Mouse (Mus musculus) myocyte (in vitro differentiated cells): ENCODE measurements around the gene Foxr1.

Experiments used
- E2F4 ChIP-seq: IDR thresholded peaks from one replicate; pipeline ENCODE4 v1.6.1; 2011; ENCODE audit warnings: mild to moderate bottlenecking, control low read depth, moderate library complexity; ENCODE audit not compliant: insufficient read depth
- MAX ChIP-seq: IDR thresholded peaks from one replicate; pipeline ENCODE4 v1.6.1; 2011; ENCODE audit warnings: low read depth, mild to moderate bottlenecking, control low read depth
- POLR2A ChIP-seq: IDR thresholded peaks from one replicate; pipeline ENCODE4 v1.6.1; 2011; ENCODE audit warnings: low read depth, mild to moderate bottlenecking, control low read depth, moderate library complexity; ENCODE audit not compliant: insufficient read length
- SRF ChIP-seq: IDR thresholded peaks from one replicate; pipeline ENCODE4 v1.6.1; 2011; ENCODE audit warnings: low read depth; ENCODE audit not compliant: control insufficient read depth, insufficient read length
- TCF12 ChIP-seq: IDR thresholded peaks from one replicate; pipeline ENCODE4 v1.6.1; 2011; ENCODE audit warnings: mild to moderate bottlenecking, control low read depth; ENCODE audit not compliant: poor library complexity, insufficient read depth, severe bottlenecking
- USF1 ChIP-seq: IDR thresholded peaks from one replicate; pipeline ENCODE4 v1.6.1; 2011; ENCODE audit warnings: low read depth, mild to moderate bottlenecking, control low read depth, moderate library complexity

GRCm38 (mm10) chr9:44468800-44469199 is 27.9 kb upstream of the Foxr1 start:
- TF ChIP-seq SRF (no peak), TCF12 (no peak), USF1 (no peak), POLR2A (no peak), MAX (no peak), E2F4 (no peak)
